Mouse (Mus musculus): ENCODE measurements around the gene Sept8. TPM values are rescaled to one million over a fixed set of nuclear protein-coding genes. Genes with fewer than 3 reads are reported as not detected.

The Sept8 gene
- polyA plus RNA-seq, 1 experiment = 52.2 TPM

- no peak overlapping the region for H3K27ac ChIP-seq (ENCODE audit: control insufficient read depth, insufficient read depth, low read depth, low read length, poor library complexity)
- no peaks in the 10 kb centered on the region; the same call in 1 of the 2 replicates for H3K4me1 ChIP-seq (ENCODE audit: control insufficient read depth, insufficient read depth, low read length)
- WGBS = 44% methylated on average over 5 of the region's 5 CpGs
- TF ChIP-seq POLR2A (IDR thresholded peaks at IDR 0.05; ENCODE audit: borderline replicate concordance, control insufficient read depth, low read depth, low read length) (no peak), CTCF (IDR thresholded peaks at IDR 0.05; ENCODE audit: control insufficient read depth, insufficient read depth, low read length) (no peak)
- no peak overlapping the region for H3K4me3 ChIP-seq (replicated peaks; ENCODE audit: control insufficient read depth, low read depth, low read length)
Measured at GRCm38 (mm10) chr11:53503738-53504137, 15.3 kb upstream of the Sept8 start.

- Histone ChIP-seq H3K4me3 (replicated peaks; ENCODE audit: control insufficient read depth, low read depth, low read length) (no peak overlapping the region), H3K4me1 (ENCODE audit: control insufficient read depth, insufficient read depth, low read length) (no peaks in the 10 kb centered on the region; the same call in 1 of the 2 replicates), H3K27ac (ENCODE audit: control insufficient read depth, insufficient read depth, low read depth, low read length, poor library complexity) (no peak overlapping the region)
- WGBS = 89% methylated on average over 8 of the region's 8 CpGs
- no peak for TF ChIP-seq CTCF (IDR thresholded peaks at IDR 0.05; ENCODE audit: control insufficient read depth, insufficient read depth, low read length)
- TF ChIP-seq POLR2A (IDR thresholded peaks at IDR 0.05; ENCODE audit: borderline replicate concordance, control insufficient read depth, low read depth, low read length) = no peak
Measured at GRCm38 (mm10) chr11:53504376-53504775, 14.7 kb upstream of the Sept8 start.

- H3K27ac ChIP-seq (ENCODE audit: control insufficient read depth, insufficient read depth, low read depth, low read length, poor library complexity) = no peak overlapping the region
- H3K4me3 ChIP-seq (replicated peaks; ENCODE audit: control insufficient read depth, low read depth, low read length) = no peak overlapping the region
- 79% methylated on average over 5 of the region's 5 CpGs for WGBS
- no peaks in the 10 kb centered on the region for H3K4me1 ChIP-seq (ENCODE audit: control insufficient read depth, insufficient read depth, low read length)
- TF ChIP-seq POLR2A (IDR thresholded peaks at IDR 0.05; ENCODE audit: borderline replicate concordance, control insufficient read depth, low read depth, low read length) (no peak), CTCF (IDR thresholded peaks at IDR 0.05; ENCODE audit: control insufficient read depth, insufficient read depth, low read length) (no peak)
Measured at GRCm38 (mm10) chr11:53505026-53505663, 13.9 kb upstream of the Sept8 start.

- TF ChIP-seq CTCF (IDR thresholded peaks at IDR 0.05; ENCODE audit: control insufficient read depth, insufficient read depth, low read length) = no peak
- no peaks in the 10 kb centered on the region for H3K4me1 ChIP-seq (ENCODE audit: control insufficient read depth, insufficient read depth, low read length)
- no peak overlapping the region for H3K4me3 ChIP-seq (replicated peaks; ENCODE audit: control insufficient read depth, low read depth, low read length)
- H3K27ac ChIP-seq (ENCODE audit: control insufficient read depth, insufficient read depth, low read depth, low read length, poor library complexity) = no peak overlapping the region
- WGBS = 88% methylated on average over 9 of the region's 9 CpGs
Measured at GRCm38 (mm10) chr11:53507098-53507805, 11.8 kb upstream of the Sept8 start.

- Histone ChIP-seq H3K4me3 (replicated peaks; ENCODE audit: control insufficient read depth, low read depth, low read length) (no peak overlapping the region), H3K27ac (ENCODE audit: control insufficient read depth, insufficient read depth, low read depth, low read length, poor library complexity) (no peak overlapping the region), H3K4me1 (ENCODE audit: control insufficient read depth, insufficient read depth, low read length) (no peaks in the 10 kb centered on the region)
- TF ChIP-seq CTCF (IDR thresholded peaks at IDR 0.05; ENCODE audit: control insufficient read depth, insufficient read depth, low read length) (no peak), POLR2A (IDR thresholded peaks at IDR 0.05; ENCODE audit: borderline replicate concordance, control insufficient read depth, low read depth, low read length) (no peak)
- WGBS = 77% methylated on average over 7 of the region's 7 CpGs
Measured at GRCm38 (mm10) chr11:53508152-53508551, 10.9 kb upstream of the Sept8 start.

GRCm38 (mm10) chr11:53508591-53508990 lies 10.5 kb upstream of the Sept8 start:
- Histone ChIP-seq H3K27ac (ENCODE audit: control insufficient read depth, insufficient read depth, low read depth, low read length, poor library complexity) (no peak overlapping the region), H3K4me1 (ENCODE audit: control insufficient read depth, insufficient read depth, low read length) (no peaks in the 10 kb centered on the region), H3K4me3 (replicated peaks; ENCODE audit: control insufficient read depth, low read depth, low read length) (no peak overlapping the region)
- 82% methylated on average over 3 of the region's 3 CpGs for WGBS
- no peak for TF ChIP-seq CTCF (IDR thresholded peaks at IDR 0.05; ENCODE audit: control insufficient read depth, insufficient read depth, low read length)
- TF ChIP-seq POLR2A (IDR thresholded peaks at IDR 0.05; ENCODE audit: borderline replicate concordance, control insufficient read depth, low read depth, low read length) = no peak

GRCm38 (mm10) chr11:53510351-53510750 lies 8.7 kb upstream of the Sept8 start:
- TF ChIP-seq POLR2A (IDR thresholded peaks at IDR 0.05; ENCODE audit: borderline replicate concordance, control insufficient read depth, low read depth, low read length) = no peak
- H3K27ac ChIP-seq (ENCODE audit: control insufficient read depth, insufficient read depth, low read depth, low read length, poor library complexity) = no peak overlapping the region
- no peaks in the 10 kb centered on the region for H3K4me1 ChIP-seq (ENCODE audit: control insufficient read depth, insufficient read depth, low read length)
- 62% methylated on average over 5 of the region's 5 CpGs for WGBS
- no peak overlapping the region for H3K4me3 ChIP-seq (replicated peaks; ENCODE audit: control insufficient read depth, low read depth, low read length)

GRCm38 (mm10) chr11:53516775-53517627 lies 2.1 kb upstream of the Sept8 start:
- TF ChIP-seq CTCF (IDR thresholded peaks at IDR 0.05; ENCODE audit: control insufficient read depth, insufficient read depth, low read length) = no peak
- TF ChIP-seq POLR2A (IDR thresholded peaks at IDR 0.05; ENCODE audit: borderline replicate concordance, control insufficient read depth, low read depth, low read length) = no peak
- H3K4me1 ChIP-seq (ENCODE audit: control insufficient read depth, insufficient read depth, low read length) = peaks cover 1% of the 10 kb centered on the region; the same call in 1 of the 2 replicates
- no peak overlapping the region for H3K27ac ChIP-seq (ENCODE audit: control insufficient read depth, insufficient read depth, low read depth, low read length, poor library complexity)
- WGBS = 29% methylated on average over 8 of the region's 8 CpGs
- no peak overlapping the region for H3K4me3 ChIP-seq (replicated peaks; ENCODE audit: control insufficient read depth, low read depth, low read length)

Data from bone marrow, adult 2 months (tissue).